Mouse (Mus musculus) cerebellum, adult 18-20 months (tissue): ENCODE data around the gene Gm8653.
"Not testable (repeated sequence)": the region's sequence is repeated elsewhere in the genome, so short reads cannot be mapped to it uniquely, and the experiment has no call there.

ENCODE experiments used
- DNase-seq, 2 experiments: peaks; one replicate each; pipeline ENCODE4 v3.0.0; 2021

Gene Gm8653

GRCm38 (mm10) chr7:22201164-22201563 is at the start of gene Gm8653:
Gene Gm8653 (minus strand): TSS chr7:22201264.
- not testable (repeated sequence) for DNase-seq

- DNase-seq: not testable (repeated sequence)
Observed at GRCm38 (mm10) chr7:22229384-22229783, 28.3 kb upstream of the Gm8653 start, which contains the start of gene Gm8453. Gene Gm8453 (minus strand): TSS chr7:22229484.

- not testable (repeated sequence) for DNase-seq
Observed at GRCm38 (mm10) chr7:22189077-22189476, 12.0 kb downstream of the Gm8653 start, which contains the start of gene Vmn1r143. Gene Vmn1r143 (plus strand): TSS chr7:22189377.

- DNase-seq: not testable (repeated sequence)
Observed at GRCm38 (mm10) chr7:22163935-22164334, 37.1 kb downstream of the Gm8653 start, which contains the start of gene Vmn1r142. Gene Vmn1r142 (minus strand): TSS chr7:22164035.
